Mouse (Mus musculus) limb, embryonic 11.5 days (tissue): ENCODE data around the gene Tmem151b. TPM values are rescaled to one million over a fixed set of nuclear protein-coding genes. Genes with fewer than 3 reads are reported as not detected.

ENCODE experiments used
- ATAC-seq: fragments of 200-750 bp; cut with Nextera tagmentation; 2 replicates; pipeline ENCODE4 v1.8.0; 2017; ENCODE audit warnings: low read depth; ENCODE audit not compliant: insufficient number of reproducible peaks, low FRiP score, low TSS enrichment
- DNase-seq: peaks from one replicate; pipeline ENCODE4 v3.0.0-alpha.2; 2015; ENCODE audit warnings: low spot score
- H3K27ac ChIP-seq: fragments of 300-500 bp; sonication (generic); replicated peaks from 2 replicates; pipeline ENCODE4 v1.5.1; 2014; ENCODE audit warnings: low read depth, mild to moderate bottlenecking, low read length
- H3K27me3 ChIP-seq: fragments of 300-500 bp; sonication (generic); 2 replicates; pipeline ENCODE4 v1.6.1; 2014; ENCODE audit warnings: mild to moderate bottlenecking, low read length, mixed read lengths; ENCODE audit not compliant: control insufficient read depth, insufficient read depth
- H3K36me3 ChIP-seq: fragments of 300-500 bp; sonication (generic); 2 replicates; pipeline ENCODE4 v1.6.1; 2014; ENCODE audit warnings: mild to moderate bottlenecking, low read length, moderate library complexity, mixed read lengths; ENCODE audit not compliant: control insufficient read depth, insufficient read depth
- H3K4me1 ChIP-seq: fragments of 300-500 bp; sonication (generic); 2 replicates; pipeline ENCODE4 v1.6.1; 2014; ENCODE audit warnings: low read length, mixed read lengths; ENCODE audit not compliant: control insufficient read depth, insufficient read depth
- H3K4me2 ChIP-seq: fragments of 300-500 bp; sonication (generic); 2 replicates; pipeline ENCODE4 v1.6.1; 2014; ENCODE audit warnings: low read depth, mild to moderate bottlenecking, moderate library complexity; ENCODE audit not compliant: severe bottlenecking
- H3K4me3 ChIP-seq: fragments of 300-500 bp; sonication (generic); 2 replicates; pipeline ENCODE4 v1.5.1; 2014; ENCODE audit warnings: low read depth, low read length
- H3K9ac ChIP-seq: fragments of 300-500 bp; sonication (generic); 2 replicates; pipeline ENCODE4 v1.6.1; 2014; ENCODE audit warnings: mild to moderate bottlenecking, low read length
- H3K9me3 ChIP-seq: fragments of 300-500 bp; sonication (generic); 2 replicates; pipeline ENCODE4 v1.6.1; 2016; ENCODE audit warnings: low read length; ENCODE audit not compliant: control insufficient read depth
- WGBS: fragments of 180-500 bp; shearing (Covaris S2); extraction: QIAGEN DNeasy Blood & Tissue Kit; methylation state at CpG from one replicate; pipeline ENCODE4 v1.1.7; 2014; 5-methylcytosine and 5-hydroxymethylcytosine counted together
- polyA plus RNA-seq: library from polyadenylated mRNA; unstranded; fragments of >200 nt; fragmentation: Nextera tagmentation; extraction: Ambion mirVana; gene quantifications from 2 replicates; pipeline ENCODE4 v1.2.1, GENCODE M21; 2014

The Tmem151b gene
- polyA plus RNA-seq, 1 experiment from 2014 or later, result 5.2 TPM

GRCm38 (mm10) chr17:45547461-45548190 lies 1.9 kb downstream of the Tmem151b start:
- Histone ChIP-seq H3K9ac (no peak overlapping the region), H3K4me3 (no peak overlapping the region), H3K27me3 (peaks cover 49% of the 10 kb centered on the region), H3K4me2 (no peak overlapping the region), H3K27ac (no peak overlapping the region), H3K9me3 (no peaks in the 10 kb centered on the region), H3K36me3 (no peaks in the 10 kb centered on the region), H3K4me1 (peaks cover 21% of the 10 kb centered on the region)
- WGBS, result 72% methylated on average over 5 of the region's 5 CpGs
- ATAC-seq (no peak), DNase-seq (no peak)

- 66% methylated on average over 16 of the region's 16 CpGs for WGBS
- H3K4me2 ChIP-seq, result no peak overlapping the region
- no peaks in the 10 kb centered on the region for H3K36me3 ChIP-seq
- ATAC-seq, result no peak
- H3K4me3 ChIP-seq, result no peak overlapping the region
- no peak for DNase-seq
- peaks cover 52% of the 10 kb centered on the region for H3K27me3 ChIP-seq
- peaks cover 21% of the 10 kb centered on the region for H3K4me1 ChIP-seq
- H3K9me3 ChIP-seq, result no peaks in the 10 kb centered on the region
- no peak overlapping the region for H3K27ac ChIP-seq
- no peak overlapping the region for H3K9ac ChIP-seq
Measured at GRCm38 (mm10) chr17:45546941-45547340, 2.5 kb downstream of the Tmem151b start.

- H3K9me3 ChIP-seq, result no peaks in the 10 kb centered on the region
- no peak overlapping the region for H3K27ac ChIP-seq
- H3K36me3 ChIP-seq, result no peaks in the 10 kb centered on the region
- peaks cover 19% of the 10 kb centered on the region for H3K4me1 ChIP-seq
- ATAC-seq (no peak), DNase-seq (peak; percentile 52)
- peaks cover 58% of the 10 kb centered on the region for H3K27me3 ChIP-seq
- peak overlapping the region; percentile 7 for H3K4me3 ChIP-seq
- no peak overlapping the region for H3K9ac ChIP-seq
- H3K4me2 ChIP-seq, result peak overlapping the region; percentile 26
- 4% methylated on average over 74 of the region's 74 CpGs for WGBS
Measured at GRCm38 (mm10) chr17:45545278-45545961, 4.1 kb downstream of the Tmem151b start.

- DNase-seq (peak; percentile 45), ATAC-seq (no peak)
- no peaks in the 10 kb centered on the region for H3K36me3 ChIP-seq
- WGBS, result 3% methylated on average over 46 of the region's 46 CpGs
- no peak overlapping the region for H3K27ac ChIP-seq
- peak overlapping the region; percentile 7 for H3K4me3 ChIP-seq
- peaks cover 58% of the 10 kb centered on the region for H3K27me3 ChIP-seq
- H3K9ac ChIP-seq, result no peak overlapping the region
- no peaks in the 10 kb centered on the region for H3K9me3 ChIP-seq
- H3K4me1 ChIP-seq, result peaks cover 19% of the 10 kb centered on the region
- H3K4me2 ChIP-seq, result peak overlapping the region; percentile 26
Measured at GRCm38 (mm10) chr17:45544873-45545277, 4.6 kb downstream of the Tmem151b start.

GRCm38 (mm10) chr17:45544001-45544872 lies 5.2 kb downstream of the Tmem151b start:
- no peaks in the 10 kb centered on the region for H3K36me3 ChIP-seq
- H3K27ac ChIP-seq, result no peak overlapping the region
- peak overlapping the region; percentile 26; the same call in 1 of the 2 replicates for H3K4me2 ChIP-seq
- H3K4me3 ChIP-seq, result peak overlapping the region; percentile 7; the same call in 1 of the 2 replicates
- H3K27me3 ChIP-seq, result peaks cover 58% of the 10 kb centered on the region
- 5% methylated on average over 24 of the region's 24 CpGs for WGBS
- H3K4me1 ChIP-seq, result peaks cover 19% of the 10 kb centered on the region
- DNase-seq (peak; percentile 43), ATAC-seq (no peak)
- no peaks in the 10 kb centered on the region for H3K9me3 ChIP-seq
- no peak overlapping the region for H3K9ac ChIP-seq

GRCm38 (mm10) chr17:45543115-45543514 lies 6.4 kb downstream of the Tmem151b start:
- H3K4me1 ChIP-seq, result peaks cover 16% of the 10 kb centered on the region
- H3K4me2 ChIP-seq, result no peak overlapping the region
- H3K4me3 ChIP-seq, result no peak overlapping the region
- H3K27ac ChIP-seq, result no peak overlapping the region
- ATAC-seq (no peak), DNase-seq (no peak)
- peaks cover 58% of the 10 kb centered on the region for H3K27me3 ChIP-seq
- no peak overlapping the region for H3K9ac ChIP-seq
- H3K9me3 ChIP-seq, result no peaks in the 10 kb centered on the region
- no peaks in the 10 kb centered on the region for H3K36me3 ChIP-seq
- 41% methylated on average over 1 of the region's 1 CpGs for WGBS

GRCm38 (mm10) chr17:45542705-45543104 lies 6.8 kb downstream of the Tmem151b start:
- ATAC-seq, result no peak
- 91% methylated on average over 2 of the region's 2 CpGs for WGBS

GRCm38 (mm10) chr17:45542129-45542528 lies 7.3 kb downstream of the Tmem151b start:
- peaks cover 51% of the 10 kb centered on the region for H3K27me3 ChIP-seq
- 38% methylated on average over 6 of the region's 6 CpGs for WGBS
- ATAC-seq, result no peak

More at GRCm38 (mm10) chr17:45542705-45543104, 6.8 kb downstream of the Tmem151b start:
- DNase-seq, result no peak
- no peaks in the 10 kb centered on the region for H3K9me3 ChIP-seq
- no peak overlapping the region for H3K4me2 ChIP-seq
- H3K4me3 ChIP-seq, result no peak overlapping the region
- no peak overlapping the region for H3K27ac ChIP-seq
- H3K4me1 ChIP-seq, result peaks cover 16% of the 10 kb centered on the region
- no peak overlapping the region for H3K9ac ChIP-seq
- H3K36me3 ChIP-seq, result no peaks in the 10 kb centered on the region
- H3K27me3 ChIP-seq, result peaks cover 55% of the 10 kb centered on the region

More at GRCm38 (mm10) chr17:45542129-45542528, 7.3 kb downstream of the Tmem151b start:
- Histone ChIP-seq H3K9ac (no peak overlapping the region), H3K36me3 (no peaks in the 10 kb centered on the region), H3K27ac (no peak overlapping the region), H3K4me2 (no peak overlapping the region), H3K9me3 (no peaks in the 10 kb centered on the region), H3K4me1 (peaks cover 16% of the 10 kb centered on the region), H3K4me3 (no peak overlapping the region)
- DNase-seq, result no peak
